Comparison of ENCODE assay signal across 8 mouse cellular contexts in the genomic region with DNA sequence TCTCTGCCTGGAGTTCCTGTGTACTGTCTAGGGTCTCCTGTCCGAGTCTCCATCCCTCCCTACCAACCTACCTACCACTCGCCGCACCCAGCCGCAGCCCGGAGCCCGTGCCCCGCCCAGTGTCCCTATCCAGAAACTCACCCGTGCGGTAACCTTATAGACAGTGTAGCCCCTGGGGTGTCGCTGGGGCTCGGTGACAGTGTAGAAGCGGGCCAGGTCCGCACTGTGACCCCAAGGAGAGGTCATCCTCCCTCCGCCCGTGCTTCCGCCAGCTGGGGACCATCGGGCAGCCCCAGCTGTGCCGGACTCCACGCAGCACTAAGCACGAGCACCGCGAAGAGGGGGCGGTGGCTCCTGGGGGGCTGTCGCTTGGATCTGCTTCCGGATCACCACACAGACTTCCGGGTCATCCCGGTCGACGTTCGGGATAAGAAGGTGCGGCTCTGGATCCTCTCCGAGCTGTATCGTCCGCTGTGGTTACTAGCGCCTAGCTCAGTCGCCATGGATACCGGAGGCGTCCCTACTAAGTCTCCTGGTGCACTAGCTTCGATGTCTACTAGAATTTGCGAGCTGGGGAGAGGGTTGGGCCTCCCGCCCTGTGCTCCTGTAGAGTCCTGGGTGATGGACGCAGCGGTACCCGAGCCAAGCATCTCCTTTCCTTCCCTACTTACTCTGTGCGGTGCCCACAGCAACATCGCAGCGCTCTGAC. TPM values are rescaled to one million over a fixed set of nuclear protein-coding genes. Genes with fewer than 3 reads are reported as not detected.
DNase-seq lines count a peak whose midpoint lies in the region; ATAC-seq and TF ChIP-seq lines count a peak whose summit lies in the region.

A gene (minus strand): TSS at position 356 of the 709 bp plus-strand sequence.

- TF ChIP-seq POLR2A in cortical plate, adult 2 months (IDR thresholded peaks at IDR 0.05; ENCODE audit: extremely low read depth, insufficient read depth, low read length): peak; percentile 88

- peaks cover 4% of the 10 kb centered on the region; the same call in 1 of the 2 replicates for H3K4me1 ChIP-seq in cortical plate, adult 2 months (ENCODE audit: control insufficient read depth, insufficient read depth, low read length)
- peaks cover 47% of the 10 kb centered on the region for H3K4me1 ChIP-seq in megakaryocyte, embryonic 14.5 days

- no peaks in the 10 kb centered on the region for H3K9me3 ChIP-seq in megakaryocyte, embryonic 14.5 days

- no peaks in the 10 kb centered on the region for H3K27me3 ChIP-seq in megakaryocyte, embryonic 14.5 days (replicated peaks)

- peak; percentile 57 to 71 for DNase-seq in gastrocnemius, adult 8-10 months (ENCODE audit: low spot score in 2 of 2)
- DNase-seq in induced T-regulatory cell, adult 2 months (ENCODE audit: low read depth): peak; percentile 76
- peak; percentile 59 to 84 for DNase-seq in left cerebral cortex, adult 9 months (ENCODE audit: low spot score in 2 of 2)
- peak; percentile 93 to 95 for DNase-seq in right cerebral cortex, postnatal 10 days (ENCODE audit: low spot score in 2 of 2)
- DNase-seq in urinary bladder, postnatal 14 days (ENCODE audit: low spot score): peak; percentile 77

- ATAC-seq in activated CD4-positive, CD25-positive, alpha-beta regulatory T cell, adult 4 months: peak; percentile 82

- peak within 1 kb of the TSS; percentile 50 for H3K4me3 ChIP-seq in cortical plate, adult 2 months (ENCODE audit: insufficient read depth, low read length)
- peak within 1 kb of the TSS; percentile 93 for H3K4me3 ChIP-seq in megakaryocyte, embryonic 14.5 days (replicated peaks)

- peak within 1 kb of the TSS; percentile 6; the same call in 1 of the 2 replicates for H3K27ac ChIP-seq in cortical plate, adult 2 months (ENCODE audit: insufficient read depth, low read length)

- H3K36me3 ChIP-seq in megakaryocyte, embryonic 14.5 days (replicated peaks; ENCODE audit: low read length): peaks cover 4% of the 10 kb centered on the region

- no peak for TF ChIP-seq CTCF in cortical plate, adult 2 months (IDR thresholded peaks at IDR 0.05; ENCODE audit: extremely low read depth, insufficient read depth, low read length)

RNA-seq across cellular contexts. Expression of the gene that starts here (rescaled TPM):
- polyA plus RNA-seq in activated CD4-positive, CD25-positive, alpha-beta regulatory T cell, adult 4 months (2017; shearing (Covaris generic)): 1 to 10 TPM; 7.2 to 8.0 TPM
- polyA plus RNA-seq in cortical plate, adult 2 months (2012; rRNA removed): 26.1 and 30.7 TPM in 2 replicates
- total RNA-seq in gastrocnemius, adult 8-10 months (2022): 10 to 100 TPM; 16.5 to 18.5 (median 17.4) TPM
- polyA plus RNA-seq in megakaryocyte, embryonic 14.5 days (2012; ENCODE audit: insufficient read depth, low replicate concordance): 2.8 and 5.9 TPM in 2 replicates

Comparison
In these comparisons a context has a peak if more than half of its experiments do, and no peak if none do; other contexts are left out.
1. Peak in every context shown above with its lines: DNase-seq, ATAC-seq, H3K4me3 ChIP-seq and H3K27ac ChIP-seq.